Mouse (Mus musculus): ENCODE results near the gene Ctnnb1.

DNA sequence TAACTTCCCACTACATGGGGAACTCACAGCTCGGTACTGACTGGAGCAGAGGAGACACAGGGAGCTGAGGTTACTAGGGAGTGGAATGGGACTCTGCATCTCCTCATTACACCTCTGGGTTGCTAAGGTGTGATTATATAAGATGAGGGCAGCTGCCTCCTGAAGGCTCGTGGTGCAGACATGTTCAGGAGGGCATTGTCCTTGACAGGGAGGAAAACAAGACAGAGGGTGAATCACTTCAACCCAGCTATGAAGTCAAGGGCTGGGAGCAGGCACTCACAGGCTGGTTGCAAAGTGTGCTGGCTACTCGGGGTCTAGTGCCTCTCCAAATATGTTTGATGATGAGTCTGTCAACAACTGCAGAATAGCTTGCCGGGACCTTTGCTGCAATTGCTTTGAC lies 58.0 kb downstream of the Ctnnb1 start:
- no peak for TF ChIP-seq CTCF (IDR thresholded peaks at IDR 0.05; ENCODE audit: extremely low read depth, insufficient read length, insufficient replicate concordance, low read depth, low read length)
- no peak for TF ChIP-seq POLR2A (IDR thresholded peaks at IDR 0.05; ENCODE audit: low read depth, low read length)
